Mouse (Mus musculus) mammary gland, adult 2 months (tissue): Measurements from ENCODE around the gene Usp45. TPM values are rescaled to one million over a fixed set of nuclear protein-coding genes. Genes with fewer than 3 reads are reported as not detected.

Experiments
- polyA plus RNA-seq: library from polyadenylated mRNA; depleted of rRNA; stranded (reverse); fragments of >200 nt; gene quantifications from 2 replicates; pipeline ENCODE4 v1.2.3, GENCODE M21; 2012; ENCODE audit warnings: low replicate concordance; rRNA removed

The Usp45 gene
- polyA plus RNA-seq = 2.9 and 3.4 TPM in 2 replicates

GRCm38 (mm10) chr4:21766863-21767304 lies at the start of gene Usp45, which contains the start of gene Tstd3:
TSS of gene Usp45 (plus strand) at chr4:21767156.
TSS of gene Tstd3 (minus strand) at chr4:21767212.

DNA sequence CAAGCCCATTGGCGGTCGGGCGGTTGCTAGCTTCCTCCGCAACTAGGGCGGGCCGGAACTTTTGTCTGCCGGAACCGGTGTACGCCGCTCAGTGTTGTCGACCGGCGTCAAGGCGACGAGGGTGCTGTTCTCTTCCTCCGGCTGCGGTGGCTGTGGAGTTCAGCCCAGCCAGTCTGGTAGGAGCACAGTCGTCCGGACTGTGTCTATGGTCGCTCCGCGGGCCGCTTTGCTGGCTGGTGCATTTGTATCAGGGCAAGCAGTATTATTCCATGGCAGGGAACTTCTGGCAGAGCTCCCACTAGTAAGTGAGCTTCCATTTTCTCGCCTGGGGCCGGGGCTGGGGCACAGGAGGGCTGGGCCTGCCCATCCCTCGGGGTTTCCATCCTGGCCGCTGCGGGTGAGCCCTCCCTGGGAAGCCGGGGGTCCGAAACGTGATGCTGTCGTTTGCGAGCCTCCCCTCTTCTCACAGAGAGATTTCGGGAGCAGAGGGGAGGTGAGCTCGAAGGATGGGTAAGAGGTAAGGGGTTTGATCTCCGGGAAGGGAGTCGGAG lies 39.3 kb upstream of the Usp45 start, which contains the start of gene Ccnc:
TSS of gene Ccnc (plus strand) at position 87 of the 551 bp plus-strand sequence.

DNA sequence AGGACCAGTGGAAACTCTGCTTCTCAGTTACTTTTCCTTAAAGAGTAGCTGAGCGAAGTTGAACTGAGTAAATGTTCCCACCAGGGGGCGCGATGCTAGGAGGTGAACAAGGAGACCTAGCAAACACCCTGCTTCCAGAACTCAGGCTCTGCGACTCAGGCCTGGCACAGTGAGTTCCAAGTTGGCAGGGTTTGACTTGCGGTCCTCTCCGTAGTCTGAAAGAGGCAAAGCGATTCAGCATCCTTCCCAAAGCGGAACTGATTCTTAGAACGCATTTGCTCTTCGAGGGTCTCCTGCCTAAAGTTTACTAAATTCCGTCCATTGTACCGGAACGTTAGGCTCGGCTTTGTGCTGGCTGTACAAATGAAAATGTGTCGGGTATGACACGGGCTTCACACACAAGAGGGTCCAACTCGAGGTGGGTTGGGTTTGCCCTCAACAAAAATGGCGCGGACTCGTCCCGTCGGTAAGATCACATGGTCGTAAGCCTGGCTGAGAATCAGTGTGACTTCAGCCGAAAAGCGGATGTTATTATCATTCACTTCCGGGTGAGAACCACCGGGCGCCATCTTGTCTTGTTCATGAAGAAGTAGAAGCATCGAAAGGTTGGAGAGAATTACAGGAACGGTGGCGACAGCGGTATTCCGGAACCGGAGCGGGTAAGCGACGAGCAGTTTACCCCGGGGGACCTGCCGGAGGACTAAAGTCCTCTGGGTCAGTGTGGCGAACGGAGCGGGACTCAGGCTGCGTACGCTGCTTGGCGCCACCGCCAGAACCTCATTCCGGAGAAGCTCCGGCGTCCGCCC lies 80.7 kb downstream of the Usp45 start, which contains the start of gene Pnisr:
TSS of gene Pnisr (plus strand) at position 103 of the 806 bp plus-strand sequence.

DNA sequence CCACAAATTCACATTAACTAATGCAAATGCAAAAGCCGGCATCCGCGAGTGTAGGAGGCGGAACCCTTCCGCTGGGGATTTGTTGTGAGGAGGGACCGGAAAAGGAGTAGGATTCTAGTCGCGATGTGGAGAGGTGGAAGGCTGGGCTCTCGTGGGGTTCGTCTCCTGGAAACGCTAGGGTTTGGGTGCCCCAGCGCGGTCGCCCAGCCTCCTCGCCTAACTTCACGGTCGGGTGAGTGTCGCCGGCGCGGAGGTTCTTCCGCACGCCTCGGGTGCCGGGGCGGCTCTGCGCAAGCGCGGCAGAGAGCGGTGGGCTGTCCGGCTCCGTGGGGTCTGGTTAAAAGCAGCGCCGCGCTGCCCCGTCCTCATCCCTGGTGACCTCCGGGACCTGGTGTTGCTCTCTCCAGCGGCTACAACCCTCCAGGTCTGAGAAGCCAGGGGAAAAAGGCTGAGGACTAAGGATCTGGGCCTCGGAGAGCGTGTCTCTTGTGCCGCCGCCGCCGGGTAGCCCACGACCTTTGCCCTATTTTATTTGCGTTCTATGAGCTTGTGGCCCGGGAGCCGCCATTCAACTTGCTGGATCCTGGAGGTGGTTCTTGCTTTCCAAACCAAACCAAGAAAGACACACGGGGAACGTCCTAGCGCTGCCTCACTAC lies 112.7 kb downstream of the Usp45 start, which contains the start of gene Coq3:
TSS of gene Coq3 (plus strand) at position 109 of the 656 bp plus-strand sequence.

Other genes with a start within 250 kb of the Usp45 start
- gene Prdm13, start 81.2 kb upstream of the Usp45 start, polyA plus RNA-seq = not detected in 2 replicates
- gene Ccnc, start 39.5 kb upstream of the Usp45 start, polyA plus RNA-seq = 2.2 and 4.9 TPM in 2 replicates
- 1.2 and 2.6 TPM in 2 replicates for gene Tstd3, start 56 bp downstream of the Usp45 start, polyA plus RNA-seq
- 39.4 and 60.3 TPM in 2 replicates for gene Pnisr, start 80.4 kb downstream of the Usp45 start, polyA plus RNA-seq
- 2.7 and 5.9 TPM in 2 replicates for gene Coq3, start 112.5 kb downstream of the Usp45 start, polyA plus RNA-seq
- gene Faxc, start 164.2 kb downstream of the Usp45 start, polyA plus RNA-seq = 0.69 and 1.1 TPM in 2 replicates